ENCODE assay signal across 8 mouse cellular contexts in the genomic region with DNA sequence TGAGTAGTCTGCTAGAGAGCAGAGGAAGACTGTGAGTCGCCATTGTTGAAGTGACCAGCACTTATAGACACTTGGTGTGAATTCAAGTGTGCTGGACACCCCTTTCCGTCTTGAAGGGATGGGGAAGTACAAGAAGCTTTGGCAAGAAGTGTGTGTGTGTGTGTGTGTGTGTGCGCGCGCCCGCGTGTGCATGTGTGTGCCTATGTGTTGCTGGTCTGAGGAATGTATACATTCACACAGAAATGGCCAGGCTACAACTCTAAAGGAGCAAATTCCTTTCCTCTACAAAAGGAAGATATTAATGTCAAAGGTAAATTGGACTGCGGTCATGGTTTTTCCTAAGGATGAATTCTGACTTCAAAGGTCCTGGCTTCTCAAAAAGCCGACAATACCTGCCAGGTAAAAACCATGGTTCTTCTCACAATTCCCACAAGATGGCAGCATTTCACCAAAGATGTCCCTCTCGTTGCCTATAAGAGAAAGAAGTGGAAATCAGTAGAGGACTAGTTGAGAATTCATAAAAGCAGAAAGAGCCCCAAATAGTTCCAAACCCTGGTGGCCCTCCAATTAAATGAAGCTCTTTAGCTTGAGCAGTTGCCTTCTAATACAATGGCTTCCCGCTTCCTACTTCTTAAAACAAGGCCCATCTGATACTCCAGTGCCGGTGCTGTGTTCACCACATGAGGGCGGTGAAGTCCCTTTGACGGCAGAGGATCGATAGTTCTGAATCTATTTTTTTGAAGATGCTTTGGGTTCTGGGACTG.
DNase-seq lines count a peak whose midpoint lies in the region; ATAC-seq and TF ChIP-seq lines count a peak whose summit lies in the region.

No protein-coding gene starts in this region.

- DNase-seq in gastrocnemius, adult 2 months: peak; percentile 26
- DNase-seq in gastrocnemius, postnatal 36 days: no peak
- peak; percentile 48 to 49 for DNase-seq in cerebellum, adult 2 months
- DNase-seq in frontal cortex, postnatal 14 days (ENCODE audit: low spot score in 2 of 2): peak; percentile 40 to 64
- peak; percentile 46 to 55 for DNase-seq in left cerebral cortex, postnatal 10 days (ENCODE audit: extremely low spot score in 1 of 2, low spot score in 2 of 2)
- DNase-seq in right cerebral cortex, postnatal 25 days: peak; percentile 44

- H3K27ac ChIP-seq in gastrocnemius, adult 2 months: no peak overlapping the region
- no peak overlapping the region for H3K27ac ChIP-seq in cerebellum, adult 2 months (ENCODE audit: insufficient read depth, low read length)

- intact Hi-C loops in gastrocnemius, adult 2 months (cut with DNase I): loop anchor here (5.0 kb wide), 2 partner anchors 375 to 695 kb away; no protein-coding TSS in a partner anchor
- intact Hi-C loops in gastrocnemius, postnatal 36 days (cut with DNase I): loop anchor here (2.0 to 5.0 kb wide), 2 partner anchors 377 to 695 kb away; no protein-coding TSS in a partner anchor
- intact Hi-C loops in left cerebral cortex, postnatal 10 days (cut with DNase I): loop anchor here (1.0 to 10.0 kb wide), 2 partner anchors 698 to 833 kb away; a partner anchor contains a TSS

- H3K4me3 ChIP-seq in gastrocnemius, adult 2 months: peak overlapping the region; percentile 51
- H3K4me3 ChIP-seq in cerebellum, adult 2 months (replicated peaks; ENCODE audit: insufficient read depth, low read depth, low read length): no peak overlapping the region
- peak overlapping the region; percentile 81 for H3K4me3 ChIP-seq in megakaryocyte, embryonic 14.5 days (replicated peaks)

- no peaks in the 10 kb centered on the region for H3K4me1 ChIP-seq in cerebellum, adult 2 months (ENCODE audit: control insufficient read depth, insufficient read depth, low read length)
- H3K4me1 ChIP-seq in megakaryocyte, embryonic 14.5 days: peaks cover 11% of the 10 kb centered on the region

- TF ChIP-seq CTCF in gastrocnemius, adult 2 months (IDR thresholded peaks at IDR 0.05): peak; percentile 68
- peak; percentile 41 for TF ChIP-seq CTCF in cerebellum, adult 2 months (IDR thresholded peaks at IDR 0.05; ENCODE audit: borderline replicate concordance, insufficient read depth, low read depth, low read length)

- peaks cover 9% of the 10 kb centered on the region for H3K9me3 ChIP-seq in megakaryocyte, embryonic 14.5 days

- peak; percentile 54 for ATAC-seq in inflammation-experienced regulatory T-cells, adult 6 months

- TF ChIP-seq POLR2A in cerebellum, adult 2 months (IDR thresholded peaks at IDR 0.05; ENCODE audit: borderline replicate concordance, insufficient read depth, low read length): no peak

- 50% methylated on average over 15 of the region's 15 CpGs for WGBS in cerebellum, adult 2 months

- no peaks in the 10 kb centered on the region for H3K36me3 ChIP-seq in megakaryocyte, embryonic 14.5 days (replicated peaks; ENCODE audit: low read length)

- no peaks in the 10 kb centered on the region for H3K27me3 ChIP-seq in cerebellum, adult 2 months (ENCODE audit: control insufficient read depth, insufficient read depth, low read length)
- peaks cover 26% of the 10 kb centered on the region for H3K27me3 ChIP-seq in megakaryocyte, embryonic 14.5 days (replicated peaks)

Comparison
In these comparisons a context has a peak if more than half of its experiments do, and no peak if none do; other contexts are left out.
1. DNase-seq: peak in gastrocnemius, adult 2 months (single experiment), cerebellum, adult 2 months (2 of 2), frontal cortex, postnatal 14 days (2 of 2), left cerebral cortex, postnatal 10 days (2 of 2) and right cerebral cortex, postnatal 25 days (single experiment); none in gastrocnemius, postnatal 36 days (0 of 2).